Mouse (Mus musculus) induced T-regulatory cell, adult 2 months (primary cell): ENCODE measurements at regions not wholly inside any gene's neighbourhood (a gene's known extent, or its start where the extent isn't known, plus 50 kb on each side); places are given as distances from the start of the nearest gene placed in this dataset.
A peak's percentile ranks its signal among the peaks of the same experiment; 100 is the strongest.

Source experiments
- DNase-seq: peaks from one replicate; pipeline ENCODE4 v3.0.0-alpha.2; 2012; ENCODE audit warnings: low read depth

DNA sequence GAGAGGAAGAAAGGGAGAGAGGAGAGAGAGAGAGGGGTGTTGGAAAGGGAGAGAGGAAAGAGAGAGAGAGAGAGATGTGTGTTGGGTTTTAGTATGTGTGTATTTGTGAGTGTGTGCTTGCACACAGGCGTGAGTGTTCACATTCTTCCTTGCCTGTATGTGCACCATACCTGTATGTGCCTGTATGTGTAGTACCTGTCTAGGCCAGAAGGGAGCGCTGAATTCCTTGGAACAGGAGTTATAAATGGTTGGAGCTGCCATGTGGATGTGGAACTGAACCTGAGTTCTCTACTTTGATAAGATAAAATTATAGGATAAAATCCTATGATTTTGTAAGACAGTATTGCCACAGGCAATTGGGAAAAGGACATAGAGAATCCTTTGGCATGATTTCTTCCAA lies 458.8 kb downstream of the Rps24 start:
- DNase-seq = peak; percentile 30

- no peak for DNase-seq
Observed at GRCm38 (mm10) chr14:24947084-24947483, 460.2 kb downstream of the Rps24 start.

DNA sequence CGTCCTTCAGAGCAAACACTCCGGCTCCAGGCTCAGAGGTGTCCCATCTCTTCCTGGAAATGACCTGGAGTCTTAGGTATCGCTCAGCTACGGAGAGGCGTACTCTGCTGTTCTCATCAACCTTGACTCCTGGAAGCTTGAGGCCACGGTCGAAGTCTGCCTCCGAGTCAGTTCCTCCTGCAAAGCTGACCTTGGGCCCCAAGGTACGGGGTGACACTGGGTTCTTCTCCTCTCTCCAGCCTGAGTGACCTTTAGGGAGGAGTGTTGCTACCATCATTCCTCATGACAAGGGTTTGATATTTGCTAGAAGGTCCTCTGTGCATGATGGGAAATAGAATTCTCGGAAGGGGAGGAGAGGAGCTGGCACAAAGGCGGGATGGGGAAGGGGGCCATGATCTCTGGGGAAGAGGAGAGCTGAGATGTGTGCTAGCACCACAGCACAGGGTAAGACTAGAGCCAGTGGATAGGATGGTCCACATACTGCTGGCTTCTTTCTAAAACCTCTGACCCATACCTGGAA lies 469.0 kb downstream of the Rps24 start:
- DNase-seq = no peak

DNA sequence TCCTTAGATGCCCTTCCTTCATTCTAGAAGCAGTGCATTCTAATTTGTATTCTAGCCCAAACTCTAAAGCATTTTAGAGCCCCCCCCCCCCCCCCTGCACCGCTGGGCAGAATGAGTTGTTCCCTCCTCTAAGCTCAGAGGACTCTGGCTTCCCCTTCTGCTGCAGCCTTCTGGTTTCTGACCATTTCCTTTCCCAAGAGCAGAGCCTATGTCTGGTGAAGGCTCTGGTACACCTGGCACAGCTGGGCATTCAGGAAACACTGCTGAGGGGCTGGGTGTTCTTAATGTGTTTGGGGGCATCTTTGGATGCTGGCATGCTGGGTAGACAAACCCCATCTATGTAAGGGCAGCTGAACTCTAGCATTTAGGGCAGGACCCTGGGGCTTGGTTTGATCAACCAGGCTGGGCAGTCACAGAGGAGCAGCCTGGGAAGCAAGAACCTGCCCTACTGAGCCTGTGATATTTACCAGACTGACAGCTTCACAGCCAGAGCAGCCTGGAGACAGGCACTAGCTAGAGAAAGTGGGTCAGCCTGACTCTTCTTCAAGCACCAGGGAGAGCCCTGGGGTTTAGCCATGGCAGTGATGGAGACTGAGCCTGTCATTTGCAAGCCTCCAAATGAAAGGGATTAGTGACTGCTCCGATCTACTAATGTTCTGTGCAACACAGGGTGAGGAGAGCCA lies 469.7 kb downstream of the Rps24 start:
- no peak for DNase-seq

DNA sequence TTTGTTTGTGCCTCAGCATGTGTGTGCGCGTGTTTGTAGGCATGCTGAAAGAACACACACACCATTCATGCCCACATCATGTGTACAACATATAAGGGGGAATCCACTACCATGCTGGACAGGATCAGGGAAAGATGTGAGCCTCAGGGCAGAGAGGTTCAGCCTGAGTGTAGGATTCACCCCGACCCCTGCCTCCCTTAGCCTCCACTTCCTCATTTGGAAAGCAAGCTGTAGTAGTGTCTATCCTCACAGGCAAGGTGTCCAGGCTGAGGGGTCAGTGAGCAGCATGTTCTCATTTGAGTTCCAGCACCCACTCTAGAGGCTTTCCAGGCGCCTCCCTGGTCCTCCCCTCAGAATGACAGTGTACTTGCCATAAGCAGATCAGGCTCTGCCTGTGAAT lies 470.5 kb downstream of the Rps24 start:
- no peak for DNase-seq

- no peak for DNase-seq
Observed at GRCm38 (mm10) chr14:24958821-24959220, 471.9 kb downstream of the Rps24 start.

DNA sequence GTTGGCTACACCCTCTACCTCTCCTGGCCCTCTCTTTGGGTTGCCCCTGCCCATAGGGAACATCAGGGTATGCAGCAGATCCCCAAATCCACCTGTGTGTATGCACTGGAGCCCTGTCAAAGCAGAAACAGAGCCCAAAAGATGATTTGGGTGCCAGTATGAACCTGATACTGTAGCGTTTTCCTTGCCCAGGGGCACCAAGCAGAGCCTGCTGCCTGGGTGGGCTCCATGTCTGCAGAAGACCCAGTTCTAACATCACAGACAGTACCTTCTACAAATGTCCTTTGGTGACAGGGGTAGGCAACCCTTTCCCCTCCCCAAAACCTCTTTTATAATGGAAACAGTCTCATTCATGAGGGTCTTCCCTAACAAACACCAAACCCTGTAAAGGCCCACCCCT lies 472.5 kb downstream of the Rps24 start:
- no peak for DNase-seq

- DNase-seq = no peak
Observed at GRCm38 (mm10) chr14:24960082-24960482, 473.2 kb downstream of the Rps24 start.

- DNase-seq = no peak
Observed at GRCm38 (mm10) chr14:24960875-24961274, 473.9 kb downstream of the Rps24 start.

GRCm38 (mm10) chr14:24961721-24962120 lies 474.8 kb downstream of the Rps24 start:
- no peak for DNase-seq

DNA sequence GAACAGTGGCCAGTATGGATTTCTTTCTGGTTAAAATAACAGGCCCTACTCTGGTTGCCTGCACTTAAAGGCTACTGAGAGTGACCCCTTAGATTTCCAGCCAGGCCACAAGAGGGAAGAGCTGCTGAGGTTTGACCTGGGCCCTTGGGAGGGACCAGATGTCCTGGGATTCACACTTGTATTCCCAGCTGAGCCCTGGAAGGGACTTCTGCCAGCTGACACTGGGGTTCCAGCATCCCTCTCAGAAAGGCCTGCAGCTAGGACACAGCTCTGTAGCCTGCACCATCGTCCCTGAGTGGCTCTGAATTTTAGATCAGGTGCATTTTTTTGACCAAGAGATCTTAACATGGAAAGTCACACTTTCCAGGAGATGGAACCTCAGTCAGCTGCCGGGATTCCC lies 482.7 kb downstream of the Rps24 start:
- no peak for DNase-seq

GRCm38 (mm10) chr14:24972357-24972756 lies 485.4 kb downstream of the Rps24 start:
- no peak for DNase-seq

GRCm38 (mm10) chr14:24973039-24973438 lies 485.9 kb upstream of the Zmiz1 start:
- no peak for DNase-seq

GRCm38 (mm10) chr14:24973591-24973990 lies 485.4 kb upstream of the Zmiz1 start:
- no peak for DNase-seq

DNA sequence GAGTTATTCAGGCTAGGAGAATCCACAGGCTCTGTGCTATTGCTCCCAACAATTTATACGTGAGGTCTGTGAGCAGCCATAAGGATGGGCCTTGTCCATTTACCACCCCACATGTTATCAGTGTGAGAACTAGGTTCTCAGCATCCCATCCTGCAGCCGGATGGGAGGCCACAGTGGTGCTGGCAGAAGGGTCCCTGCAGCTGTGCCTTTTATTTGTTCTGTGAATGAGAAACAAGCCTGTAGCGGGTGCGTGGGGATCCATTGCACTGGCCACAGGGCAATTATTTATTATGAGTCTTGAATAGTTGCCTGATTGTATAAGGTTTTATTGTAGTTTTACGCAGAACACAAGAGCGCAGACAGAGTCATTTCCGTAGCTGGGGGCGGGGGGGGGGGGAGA lies 476.5 kb upstream of the Zmiz1 start:
- no peak for DNase-seq

GRCm38 (mm10) chr14:24983279-24983678 lies 475.7 kb upstream of the Zmiz1 start:
- peak; percentile 42 for DNase-seq

DNA sequence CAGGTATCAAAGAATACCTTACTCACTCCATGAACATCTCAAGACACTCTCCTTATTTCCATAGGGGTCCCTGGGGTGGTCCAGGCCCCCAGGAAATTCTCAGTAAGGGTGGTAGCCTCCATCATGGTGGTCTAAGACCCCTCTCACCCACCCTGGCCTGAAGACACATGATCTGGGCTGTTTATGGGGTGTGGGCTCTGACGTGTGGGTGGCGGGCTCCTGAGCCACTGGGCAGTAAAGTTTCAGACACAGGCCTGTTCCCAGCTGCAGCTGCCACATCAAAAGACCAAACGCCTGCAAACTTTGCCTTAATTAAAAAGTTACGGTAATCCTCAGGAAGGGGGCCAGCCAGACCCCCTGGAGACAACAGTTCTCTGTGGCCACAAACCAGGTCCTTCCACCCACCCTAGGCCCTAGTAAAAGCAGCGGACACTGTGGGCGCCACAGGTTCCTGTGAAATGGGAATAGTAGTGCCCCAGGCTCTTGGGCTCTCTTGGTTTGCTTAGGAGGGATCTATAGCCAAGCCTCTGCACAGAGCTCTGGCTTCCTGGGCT lies 473.1 kb upstream of the Zmiz1 start:
- no peak for DNase-seq

GRCm38 (mm10) chr14:24986404-24986803 lies 472.6 kb upstream of the Zmiz1 start:
- DNase-seq = no peak

GRCm38 (mm10) chr14:24993751-24994658 lies 465.0 kb upstream of the Zmiz1 start:
- no peak for DNase-seq

DNA sequence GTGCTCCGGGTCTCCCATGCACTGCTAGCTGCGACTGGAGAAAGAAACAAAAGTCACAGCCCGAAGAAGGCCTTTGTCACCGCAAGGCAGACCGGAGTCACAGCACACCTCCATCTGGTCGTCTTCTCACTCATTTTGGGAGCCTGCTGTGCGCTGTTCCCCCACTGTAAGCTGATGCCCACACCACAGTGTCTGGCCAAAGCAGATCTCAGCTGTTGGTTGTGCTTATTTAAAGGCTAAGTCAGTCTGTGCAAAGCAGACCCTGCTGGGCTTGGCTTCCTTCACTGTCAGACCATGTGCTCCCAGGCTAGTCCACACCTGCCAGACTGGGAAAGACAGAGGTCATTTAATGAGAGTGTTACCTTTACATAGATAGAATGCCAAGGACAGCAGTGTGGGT lies 463.8 kb upstream of the Zmiz1 start:
- no peak for DNase-seq

DNA sequence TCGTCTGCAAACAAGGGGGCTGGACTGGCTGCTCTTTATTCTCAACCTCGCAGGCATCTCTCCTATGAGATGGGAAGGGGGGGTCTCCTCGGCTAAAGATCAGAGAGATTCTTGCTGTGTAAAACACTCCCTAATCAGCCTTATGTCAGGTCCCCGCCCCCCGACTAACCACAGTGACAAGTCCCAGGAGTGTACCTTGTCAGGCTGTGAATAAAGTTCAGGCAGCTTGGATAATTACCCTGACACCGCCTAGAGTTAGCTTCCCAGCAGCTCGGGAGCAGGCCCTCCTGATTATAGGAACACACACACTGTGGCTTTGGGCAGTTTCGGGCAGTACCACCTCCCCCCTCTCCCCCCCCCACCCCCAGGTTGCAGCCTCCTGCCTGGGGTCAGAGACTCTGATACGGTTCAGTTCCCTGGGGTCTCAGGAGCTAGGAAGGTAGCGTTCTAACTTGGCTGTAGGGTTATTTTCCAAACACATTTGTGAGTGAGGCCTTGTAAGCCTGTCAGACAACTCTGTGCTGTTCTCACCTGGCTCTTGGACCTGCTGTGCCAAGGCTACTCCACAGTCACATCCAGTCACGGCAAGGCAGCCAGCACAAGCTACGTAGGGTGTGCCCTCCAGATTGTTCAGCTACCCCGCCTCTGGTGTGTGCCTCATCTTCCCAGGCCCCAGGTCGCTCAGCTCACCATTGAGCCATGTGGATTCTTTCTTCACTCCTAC lies 461.0 kb upstream of the Zmiz1 start:
- DNase-seq = no peak

- no peak for DNase-seq
Observed at GRCm38 (mm10) chr14:24999008-24999572, 459.9 kb upstream of the Zmiz1 start.
